Mouse (Mus musculus) cerebellum, postnatal 36 days (tissue): ENCODE data around the gene Spi1.
"Not testable (repeated sequence)": the region's sequence is repeated elsewhere in the genome, so short reads cannot be mapped to it uniquely, and the experiment has no call there.

Experiments
- DNase-seq, 2 experiments: peaks; one replicate each; pipeline ENCODE4 v3.0.0; 2021 to 2022; ENCODE audit warnings: mixed read lengths in 2 of 2

Gene Spi1

DNA sequence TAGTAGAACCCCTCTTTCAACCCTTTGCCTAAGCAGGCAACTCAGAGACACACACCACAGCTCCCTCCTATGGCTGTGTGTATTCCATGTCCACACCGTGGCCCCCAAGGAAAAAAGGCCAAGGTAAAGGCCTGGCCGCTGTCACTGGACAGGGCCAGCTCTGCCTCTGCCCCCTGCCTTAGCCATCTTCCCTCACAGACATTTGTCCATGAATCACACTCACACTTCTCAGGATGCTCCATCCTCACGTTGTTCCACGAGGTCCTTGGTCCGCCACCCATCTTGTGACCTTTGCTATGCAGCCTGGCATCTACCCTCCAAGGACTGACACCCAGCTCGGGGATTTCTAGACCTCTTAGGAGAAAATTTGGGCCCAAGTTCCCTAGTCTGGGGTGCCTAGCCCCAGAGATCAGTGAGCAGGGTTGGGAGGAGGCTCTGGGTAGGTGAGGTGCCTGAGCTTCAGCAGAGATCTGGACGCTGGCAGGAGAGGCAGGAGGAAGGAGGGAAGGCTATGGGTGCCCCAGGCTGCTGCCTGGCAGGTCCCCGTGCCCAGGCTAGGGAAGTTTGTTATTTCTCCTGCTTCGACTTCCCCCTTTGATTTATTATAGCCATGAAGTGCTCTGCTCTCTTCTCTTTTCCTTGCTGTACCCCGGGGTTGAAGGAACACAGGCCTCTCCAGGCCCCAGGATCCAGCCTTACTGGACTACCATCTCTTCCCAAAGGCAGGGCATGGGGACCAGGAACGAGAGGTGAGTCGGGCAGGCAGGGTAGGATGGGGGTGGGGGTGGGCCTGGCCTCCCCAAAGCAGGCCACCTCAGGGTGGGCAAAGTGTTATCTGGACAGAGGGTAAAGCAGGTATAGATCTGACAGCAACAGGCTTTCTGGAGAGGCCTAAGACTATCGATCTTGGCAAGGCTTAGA is at the start of gene Spi1:
Gene Spi1 (plus strand): TSS at position 616 of the 921 bp plus-strand sequence.
- no peak for DNase-seq

DNA sequence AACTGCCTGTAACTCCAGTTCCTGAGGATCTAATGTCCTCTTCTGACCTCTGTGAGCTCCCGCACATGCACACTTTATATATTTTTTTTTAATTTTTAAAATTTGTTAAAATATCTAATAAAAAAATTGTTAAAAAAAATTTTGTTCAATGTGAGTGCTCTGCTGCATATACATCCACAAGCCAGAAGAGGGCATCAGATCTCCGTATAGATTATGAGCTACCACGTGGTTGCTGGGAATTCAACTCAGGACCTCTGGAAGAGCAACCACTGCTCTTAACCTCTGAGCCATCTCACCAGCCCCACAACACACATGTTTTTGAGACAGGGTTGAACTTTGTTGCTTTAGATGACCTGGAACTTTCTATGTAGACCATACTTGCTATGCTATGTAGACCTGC is 49.2 kb upstream of the Spi1 start:
- DNase-seq, result no peak

DNA sequence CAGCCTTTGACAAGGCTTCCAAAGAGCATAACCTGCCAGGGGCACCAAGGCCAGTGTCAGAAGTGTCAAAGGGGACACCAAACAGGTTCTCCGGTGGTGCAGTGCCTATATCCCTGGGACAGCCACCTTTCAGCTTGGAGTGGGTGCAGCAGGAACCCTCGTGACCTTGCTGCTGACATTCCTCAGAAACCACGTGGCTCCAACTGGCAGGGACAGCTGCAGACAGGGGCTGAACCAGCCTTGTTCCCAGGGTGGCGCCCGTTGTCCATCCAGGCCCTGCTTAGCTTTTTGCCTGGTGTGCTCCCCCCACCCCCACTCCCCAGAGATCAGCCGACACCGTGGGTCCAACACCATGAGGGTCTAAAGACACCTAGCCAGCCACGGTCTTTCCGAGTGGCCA is 46.8 kb upstream of the Spi1 start, which contains the start of gene Rapsn:
Gene Rapsn (plus strand): TSS at position 236 of the 400 bp plus-strand sequence.
- DNase-seq, result no peak

DNA sequence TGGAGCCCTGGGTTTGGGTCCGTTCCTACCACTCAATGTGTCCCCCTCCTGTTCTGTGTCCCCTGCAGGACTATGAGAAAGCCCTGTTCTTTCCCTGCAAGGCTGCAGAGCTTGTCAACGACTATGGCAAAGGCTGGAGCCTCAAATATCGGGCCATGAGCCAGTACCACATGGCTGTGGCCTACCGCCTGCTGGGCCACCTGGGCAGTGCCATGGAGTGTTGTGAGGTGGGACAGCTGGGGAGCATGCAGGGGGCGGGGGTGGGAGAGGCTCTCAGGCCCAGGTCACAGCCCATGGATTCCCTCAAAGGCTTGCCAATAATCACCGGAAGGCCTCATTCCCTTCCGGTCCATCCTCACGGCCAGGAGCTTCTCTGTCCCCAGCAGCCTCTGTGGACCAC is 40.4 kb upstream of the Spi1 start:
- no peak for DNase-seq

DNA sequence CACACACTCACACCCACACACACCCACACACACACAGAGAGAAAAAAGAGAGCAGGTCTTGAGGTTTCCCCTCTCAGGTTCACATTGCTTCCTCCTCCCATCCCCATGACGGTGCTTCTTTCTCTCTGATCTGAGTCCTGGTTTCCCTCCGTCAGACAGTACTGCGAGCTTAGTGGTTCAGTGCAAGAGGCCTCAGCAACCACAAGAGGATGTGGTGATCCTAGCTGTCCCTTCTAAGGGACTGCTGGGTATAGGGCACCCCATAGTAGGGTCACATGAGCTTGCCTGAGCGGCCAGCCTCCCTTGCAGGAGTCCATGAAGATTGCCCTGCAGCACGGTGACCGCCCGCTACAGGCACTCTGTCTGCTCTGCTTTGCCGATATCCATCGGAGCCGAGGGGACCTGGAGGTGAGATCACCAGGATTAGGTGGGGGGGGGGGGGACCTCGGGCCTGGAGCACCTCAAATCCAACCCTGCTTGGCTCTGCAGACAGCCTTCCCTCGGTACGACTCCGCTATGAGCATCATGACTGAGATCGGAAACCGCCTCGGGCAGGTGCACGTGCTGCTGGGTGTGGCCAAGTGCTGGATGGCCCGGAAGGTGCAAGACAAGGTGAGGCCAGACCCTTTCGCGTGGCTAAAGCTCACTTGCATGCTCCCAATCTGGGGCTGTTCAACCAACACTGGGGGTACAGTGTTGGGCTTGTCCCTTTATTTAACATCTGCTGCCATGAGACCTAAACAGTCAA is 39.4 kb upstream of the Spi1 start:
- no peak for DNase-seq

DNA sequence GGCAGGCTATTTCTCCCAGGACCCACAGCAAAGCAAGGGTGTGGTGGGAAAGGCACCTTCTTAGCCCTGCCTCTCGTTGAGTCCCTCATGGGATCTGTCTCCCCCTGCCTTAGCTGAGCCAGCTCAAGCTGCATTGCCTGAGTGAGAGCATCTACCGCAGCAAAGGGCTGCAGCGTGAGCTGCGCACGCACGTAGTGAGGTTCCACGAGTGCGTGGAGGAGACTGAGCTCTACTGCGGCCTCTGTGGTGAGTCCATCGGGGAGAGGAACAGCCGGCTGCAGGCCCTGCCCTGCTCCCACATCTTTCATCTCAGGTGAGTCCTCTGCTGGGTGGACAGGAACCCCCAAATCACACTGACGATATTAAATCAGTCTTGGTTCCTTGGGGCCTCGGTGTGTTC is 37.5 kb upstream of the Spi1 start:
- DNase-seq, result no peak

DNA sequence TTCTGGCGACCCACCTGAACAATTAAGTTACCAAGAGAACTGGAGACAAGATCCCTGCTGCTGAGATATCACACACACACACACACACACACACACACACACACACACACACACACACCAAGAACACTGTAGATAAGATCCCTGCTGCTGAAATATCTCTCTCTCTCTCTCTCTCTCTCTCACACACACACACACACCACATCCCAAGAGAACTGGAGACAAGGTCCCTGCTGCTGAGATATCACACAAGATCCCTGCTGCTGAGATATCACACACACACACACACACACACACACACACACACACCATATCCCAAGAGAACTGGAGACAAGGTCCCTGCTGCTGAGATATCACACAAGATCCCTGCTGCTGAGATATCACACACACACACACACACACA is 36.4 kb upstream of the Spi1 start:
- DNase-seq, result not testable (repeated sequence)

DNA sequence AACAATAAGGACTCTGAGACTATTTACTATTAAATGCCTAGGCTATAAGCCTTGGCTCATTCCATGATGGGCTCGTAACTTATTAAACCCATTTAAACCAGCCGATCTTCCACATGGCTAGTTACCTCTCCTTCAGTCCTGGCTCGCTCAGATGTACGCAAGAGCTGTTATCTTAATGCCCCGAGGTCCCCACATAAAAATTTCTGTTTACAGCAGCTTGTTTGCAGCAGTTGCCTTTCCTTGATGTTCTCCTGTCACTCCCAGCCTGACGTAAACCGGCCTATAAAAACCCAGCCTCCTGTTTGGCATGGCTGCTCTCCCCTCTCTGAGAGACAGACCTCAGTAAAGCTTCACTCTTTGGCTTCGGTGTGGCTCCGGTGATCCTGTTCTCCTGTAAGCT is 34.8 kb upstream of the Spi1 start:
- DNase-seq, result no peak

DNA sequence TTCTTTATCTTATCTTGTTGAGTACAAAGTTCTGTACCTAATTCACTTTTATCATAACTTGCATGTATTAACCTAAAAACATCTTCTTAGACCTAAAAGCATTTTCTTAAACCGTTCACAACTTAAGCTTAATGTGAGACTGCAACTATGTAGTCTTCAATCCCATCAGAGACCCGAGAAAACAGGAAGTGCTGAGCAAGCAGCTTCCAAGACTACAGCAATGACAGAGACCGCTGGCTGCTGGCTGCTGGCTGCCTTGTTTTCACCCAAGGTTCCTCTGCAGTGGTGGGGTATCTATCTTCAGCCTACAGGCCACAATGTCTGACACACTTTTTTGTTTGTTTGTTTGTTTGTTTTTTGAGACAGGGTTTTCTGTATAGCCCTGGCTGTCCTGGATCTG is 30.3 kb upstream of the Spi1 start:
- no peak for DNase-seq

DNA sequence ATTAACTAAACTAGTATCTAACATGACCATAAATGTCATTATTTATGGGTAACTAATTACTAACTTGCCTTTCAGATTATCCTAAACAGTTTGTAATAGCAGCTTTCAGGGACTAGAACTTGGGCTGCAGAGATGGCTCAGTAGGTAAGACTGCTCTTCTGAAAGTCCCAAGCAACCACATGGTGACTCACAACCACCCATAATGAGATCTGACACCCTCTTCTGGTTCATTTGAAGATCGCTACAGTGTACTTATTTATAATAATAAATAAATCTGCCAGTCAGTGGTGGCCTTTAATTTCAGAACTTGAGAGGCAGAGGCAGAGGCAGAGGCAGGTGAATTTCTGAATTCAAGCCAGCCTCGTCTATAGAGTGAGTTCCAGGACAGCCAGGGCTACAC is 29.4 kb upstream of the Spi1 start:
- DNase-seq, result no peak

DNA sequence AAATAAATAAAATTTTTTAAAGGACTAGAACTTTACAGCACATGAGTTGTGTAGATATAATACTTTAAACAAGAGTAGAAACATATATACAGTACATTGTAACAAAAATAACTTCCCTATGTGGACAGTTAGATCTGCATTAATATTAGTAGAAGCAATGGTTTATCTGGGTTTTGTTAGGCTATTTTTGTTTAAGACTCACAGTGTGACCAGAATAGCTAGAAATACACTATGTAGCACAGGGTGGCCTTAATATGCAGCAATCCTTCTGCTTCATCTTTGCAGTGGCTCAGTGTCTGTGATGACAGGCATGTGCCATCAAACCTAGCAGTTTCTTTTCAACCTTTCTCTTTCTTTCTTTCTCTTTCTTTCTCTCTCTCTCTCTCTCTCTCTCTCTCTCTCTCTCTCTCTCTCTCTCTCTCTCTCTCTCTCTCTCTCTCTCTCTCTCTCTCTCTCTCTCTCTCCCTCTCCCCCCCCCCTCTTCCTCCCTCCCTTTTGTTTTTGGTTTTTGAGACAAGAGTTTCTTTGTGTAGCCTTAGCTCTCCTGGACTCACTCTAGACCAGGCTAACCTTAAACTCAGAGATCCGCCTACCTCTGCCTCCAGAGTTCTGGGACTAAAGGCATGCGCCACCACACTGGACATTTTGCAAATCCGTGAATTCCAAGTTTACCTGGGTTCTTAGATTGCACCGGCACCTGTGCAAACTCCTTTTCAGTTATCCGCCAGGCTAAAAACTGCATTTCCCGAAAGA is 28.8 kb upstream of the Spi1 start:
- DNase-seq, result no peak

DNA sequence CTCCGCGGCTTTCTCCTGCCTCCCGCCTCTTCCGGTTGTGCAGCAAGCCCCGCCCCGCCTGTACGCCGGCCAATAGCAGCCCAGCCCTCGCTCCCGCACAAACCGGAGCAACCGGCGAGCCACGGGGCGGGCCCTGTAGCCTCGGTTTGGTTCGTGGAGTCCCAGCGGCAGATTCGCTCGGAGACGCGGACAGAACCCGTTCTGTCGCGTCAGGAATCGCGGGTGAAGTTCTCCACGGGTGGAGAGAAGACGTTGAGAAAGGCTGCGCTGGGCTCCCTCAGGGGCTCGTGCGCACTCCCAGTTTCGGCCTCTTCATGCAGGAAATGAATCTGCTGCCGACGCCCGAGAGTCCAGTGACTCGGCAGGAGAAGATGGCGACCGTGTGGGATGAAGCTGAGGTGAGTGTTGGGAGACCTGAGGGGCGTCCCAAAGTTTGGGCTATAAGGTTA is 28.2 kb upstream of the Spi1 start, which contains the start of gene Psmc3:
Gene Psmc3 (plus strand): TSS at position 76 of the 449 bp plus-strand sequence.
- peak; percentile 97 to 99 for DNase-seq

DNA sequence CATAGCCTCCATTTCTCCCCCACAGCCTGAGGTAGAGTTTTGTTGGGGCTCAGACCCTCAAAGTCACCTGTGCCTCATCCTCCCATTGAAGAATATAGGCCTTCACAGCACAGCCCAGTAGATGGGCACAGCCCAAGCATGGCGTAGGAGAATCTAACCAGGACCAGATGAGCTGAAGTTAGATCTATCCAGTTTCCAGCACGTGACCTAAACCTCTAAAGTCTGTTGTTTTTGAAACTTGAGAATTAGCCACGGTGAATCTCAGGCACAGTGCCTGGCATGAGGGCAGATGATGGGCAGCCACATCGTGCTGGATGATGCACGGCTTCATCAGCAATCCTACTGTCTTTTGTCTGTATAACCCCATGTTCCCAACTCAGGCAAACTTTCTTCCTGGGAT is 23.8 kb upstream of the Spi1 start:
- DNase-seq, result no peak

DNA sequence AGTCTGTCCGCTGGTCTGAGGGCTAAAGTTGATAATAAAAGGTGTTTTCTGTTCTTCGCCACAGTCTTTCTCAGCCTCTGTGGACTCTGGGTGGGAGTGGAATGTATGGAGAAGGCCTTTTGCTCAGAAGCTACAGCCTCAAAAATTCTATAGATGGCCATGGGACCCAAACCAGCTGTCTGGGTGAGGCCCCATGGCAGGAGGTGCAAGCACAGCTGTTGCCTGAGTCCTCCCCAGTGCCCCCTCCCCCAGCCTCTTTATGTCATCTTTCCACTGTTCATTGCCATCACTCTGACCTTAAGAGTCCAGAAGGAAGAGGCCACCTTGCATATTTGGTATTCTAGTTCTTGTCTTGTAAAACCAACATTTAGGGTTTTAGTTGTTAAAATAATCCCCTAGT is 22.8 kb upstream of the Spi1 start:
- no peak for DNase-seq

DNA sequence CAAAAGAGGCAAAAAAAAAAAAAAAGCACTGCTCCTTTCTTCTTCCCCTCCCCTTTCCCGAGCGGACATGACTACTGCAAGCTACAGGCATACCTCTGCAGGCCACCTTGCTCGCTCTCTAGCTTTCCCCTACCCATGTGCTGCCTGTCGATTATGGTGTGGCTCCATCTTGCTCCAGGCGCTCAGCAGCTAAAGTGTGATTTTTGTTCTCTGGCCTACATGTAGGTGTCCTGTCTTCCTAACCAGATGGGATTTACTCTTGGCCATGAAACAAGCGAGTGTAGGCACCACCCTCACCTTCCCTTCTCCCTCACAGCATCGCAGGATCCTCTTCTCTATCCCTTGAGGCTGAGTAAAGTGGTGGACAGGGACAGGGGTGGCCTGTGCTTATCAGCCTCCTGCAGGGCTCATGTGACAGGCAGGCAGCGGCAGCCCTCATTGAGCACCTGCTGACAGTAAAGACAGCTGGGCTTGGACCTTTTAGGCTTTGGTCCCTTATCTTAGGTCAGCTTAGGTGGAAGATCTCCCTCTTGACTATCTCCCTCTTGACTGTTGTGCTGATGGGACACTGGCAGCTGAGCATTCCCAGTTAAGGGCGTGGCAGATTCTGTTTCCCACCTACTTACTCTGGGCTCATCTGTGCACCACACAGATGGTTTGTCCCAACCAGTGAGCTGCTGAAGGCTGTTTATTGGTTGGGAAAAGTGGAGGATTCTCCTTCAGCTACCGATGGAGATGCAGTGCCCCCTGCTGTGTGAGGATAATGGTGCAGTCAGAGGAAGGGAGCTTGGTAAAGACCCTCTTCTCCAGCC is 21.4 kb upstream of the Spi1 start:
- peak in 1 of 2 experiments; percentile 29 for DNase-seq

DNA sequence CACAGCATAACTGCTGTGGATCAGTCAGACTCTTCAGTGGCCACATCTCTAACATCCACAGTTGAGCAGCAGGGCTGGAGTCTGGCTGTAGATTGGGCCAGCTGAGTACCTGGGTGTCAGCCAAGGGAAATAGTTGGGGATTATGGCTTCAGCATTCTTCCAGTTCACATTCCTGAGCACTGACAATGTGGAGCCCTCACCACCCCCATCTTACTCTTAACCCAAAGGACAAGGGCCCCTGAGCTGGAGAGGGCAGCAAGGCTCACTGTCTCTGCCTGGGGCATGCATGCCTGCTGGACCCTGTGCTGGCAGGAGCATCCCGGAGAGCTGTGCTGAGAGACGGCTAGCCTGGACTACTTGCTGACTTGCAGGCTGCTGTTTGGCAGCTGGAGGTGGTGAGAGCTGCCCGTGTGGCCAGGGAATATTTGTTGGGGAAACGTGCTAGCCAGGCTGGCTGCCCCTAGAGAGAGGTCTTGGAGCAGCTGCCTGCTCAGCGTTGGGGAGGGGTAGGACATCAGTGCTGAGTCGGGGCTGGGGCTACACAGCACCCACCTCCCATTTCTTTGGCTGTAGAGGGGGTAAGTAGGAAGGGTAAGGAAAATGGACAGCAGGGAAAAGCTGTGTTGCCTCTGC is 20.2 kb upstream of the Spi1 start:
- no peak for DNase-seq

DNA sequence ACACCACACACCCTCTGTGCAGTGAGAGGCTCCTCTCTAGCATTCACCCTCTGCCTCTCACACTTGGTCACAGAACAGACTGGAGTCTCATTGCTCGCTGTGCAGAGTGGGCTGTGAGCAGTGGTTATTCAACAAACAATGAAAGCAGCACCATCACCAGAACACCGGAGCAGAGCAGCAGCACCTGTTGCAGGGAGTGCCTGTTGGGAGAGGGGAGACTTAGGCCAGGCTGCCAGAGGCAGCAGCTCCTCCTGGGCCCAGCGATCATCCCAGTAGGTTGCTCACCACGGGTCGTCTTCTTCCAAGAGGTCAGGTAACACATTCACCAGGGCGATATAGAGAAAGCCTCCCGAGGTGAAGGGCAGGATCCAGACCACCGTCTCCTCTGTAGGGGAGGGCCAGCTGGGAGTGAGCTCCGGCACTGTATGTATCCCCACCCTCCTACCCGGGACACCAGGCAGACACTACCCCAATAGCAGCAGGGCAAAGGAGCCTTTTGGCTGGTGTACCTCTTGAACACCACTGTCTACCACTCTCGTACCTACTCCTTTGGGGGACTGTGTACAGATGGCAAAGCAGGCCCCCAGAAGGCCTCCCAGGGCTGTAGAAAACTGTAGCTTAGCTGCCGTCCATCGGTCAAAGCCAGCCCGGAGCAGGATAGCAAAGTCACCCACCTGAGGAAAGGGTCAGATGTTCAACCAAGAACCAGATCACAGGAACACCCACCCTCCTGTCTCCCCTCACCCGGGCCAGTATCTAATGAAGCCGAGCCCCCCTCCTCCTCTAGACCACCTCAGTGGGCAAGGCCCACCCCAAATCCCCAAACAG is 19.2 kb upstream of the Spi1 start:
- no peak for DNase-seq

DNA sequence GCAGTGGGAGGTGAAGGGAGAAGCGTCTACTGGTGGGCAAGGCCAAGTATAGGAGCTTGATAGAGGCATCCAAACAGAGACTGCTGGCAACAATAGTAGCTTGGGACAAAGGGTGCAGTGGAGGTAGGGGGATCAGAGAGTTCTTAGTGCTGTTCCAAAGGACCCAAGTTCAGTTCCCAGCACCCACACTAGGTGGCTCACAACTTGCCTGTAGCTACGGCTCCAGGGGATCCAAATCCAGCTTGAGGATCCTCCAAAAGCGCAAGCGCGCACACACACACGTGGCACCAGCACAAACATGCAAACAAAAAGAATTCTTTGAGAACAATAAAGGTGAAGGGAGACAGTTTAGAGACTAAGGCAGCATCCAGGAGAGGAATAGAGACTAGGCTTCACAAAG is 18.0 kb upstream of the Spi1 start:
- no peak for DNase-seq

DNA sequence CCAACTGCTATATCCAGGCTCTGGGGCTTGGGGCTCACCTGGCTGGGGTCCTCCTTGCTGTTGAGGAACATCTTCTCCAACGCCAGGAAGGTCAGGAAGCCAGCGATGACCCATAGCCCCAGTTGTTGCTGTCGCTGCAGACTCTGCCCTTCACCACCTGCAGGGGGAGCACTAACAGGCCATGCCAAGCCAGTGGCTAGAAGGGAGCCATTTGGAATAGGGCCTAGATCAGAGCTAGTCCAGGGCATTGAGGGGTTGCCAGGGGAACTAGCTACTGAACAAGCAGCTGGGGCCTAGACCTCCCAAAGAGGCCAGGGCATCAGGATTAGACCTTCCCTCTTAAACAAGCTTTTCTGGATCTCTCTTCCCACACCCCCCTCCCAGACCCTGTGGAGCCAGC is 16.6 kb upstream of the Spi1 start:
- peak; percentile 38 to 39 for DNase-seq

DNA sequence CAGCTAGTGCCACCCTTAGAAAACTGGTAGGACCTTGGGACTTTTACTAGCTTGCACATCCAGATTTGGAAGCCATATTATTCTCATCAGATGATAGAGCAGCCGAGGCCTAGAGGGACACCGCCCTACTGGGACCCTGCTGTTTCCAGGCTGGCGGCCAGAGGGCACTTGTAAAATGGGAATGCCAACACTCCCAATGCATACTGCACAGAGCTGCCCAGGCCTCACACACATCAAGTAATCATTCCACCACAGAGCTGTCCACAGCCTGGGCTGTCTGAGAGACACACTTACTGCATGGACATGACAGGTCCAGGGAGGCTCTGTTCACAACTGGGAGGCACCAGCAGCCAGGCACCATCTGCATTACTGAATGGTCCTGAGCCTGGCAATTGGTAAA is 15.7 kb upstream of the Spi1 start:
- peak; percentile 47 to 49 for DNase-seq
